Mouse (Mus musculus) small intestine, adult 2 months (tissue): ENCODE data around the gene Glycam1. TPM values are rescaled to one million over a fixed set of nuclear protein-coding genes. Genes with fewer than 3 reads are reported as not detected.

Experiments
- H3K27ac ChIP-seq: fragments of 200-500 bp; 2 replicates; pipeline ENCODE4 v1.5.1; 2012; ENCODE audit warnings: low read depth, low read length, control low read depth, inconsistent platforms; ENCODE audit not compliant: insufficient read depth
- H3K27me3 ChIP-seq: fragments of 200-500 bp; 2 replicates; pipeline ENCODE4 v1.6.1; 2012; ENCODE audit warnings: mild to moderate bottlenecking, moderate library complexity, low read length, inconsistent platforms; ENCODE audit not compliant: control insufficient read depth, insufficient read depth
- H3K36me3 ChIP-seq: fragments of 200-500 bp; 2 replicates; pipeline ENCODE4 v1.6.1; 2012; ENCODE audit warnings: mild to moderate bottlenecking, low read length, control low read depth, inconsistent platforms; ENCODE audit not compliant: control insufficient read depth, insufficient read depth
- H3K4me1 ChIP-seq: fragments of 200-500 bp; 2 replicates; pipeline ENCODE4 v1.6.1; 2012; ENCODE audit warnings: low read length, inconsistent platforms, mixed read lengths; ENCODE audit not compliant: control insufficient read depth, insufficient read depth, insufficient read length
- H3K4me3 ChIP-seq: fragments of 200-500 bp; 2 replicates; pipeline ENCODE4 v1.5.1; 2012; ENCODE audit warnings: low read depth, mild to moderate bottlenecking, control low read depth, inconsistent platforms, low read length, moderate library complexity
- CTCF ChIP-seq: fragments of 200-500 bp; IDR thresholded peaks from 2 replicates; pipeline ENCODE4 v1.5.1; 2012; ENCODE audit warnings: low read depth, mild to moderate bottlenecking, control low read depth, inconsistent platforms, low read length, moderate library complexity, mixed read lengths; ENCODE audit not compliant: insufficient replicate concordance, insufficient read length; ENCODE audit errors: extremely low read depth
- POLR2A ChIP-seq: fragments of 200-500 bp; IDR thresholded peaks from 2 replicates; pipeline ENCODE4 v1.6.1; 2012; ENCODE audit warnings: low read depth, mild to moderate bottlenecking, control low read depth, inconsistent platforms, low read length, moderate library complexity
- WGBS: fragments of 180-500 bp; shearing (Covaris S2); methylation state at CpG from one replicate; pipeline ENCODE4 v1.1.7; 2018; 5-methylcytosine and 5-hydroxymethylcytosine counted together
- polyA plus RNA-seq: library from polyadenylated mRNA; depleted of rRNA; stranded (reverse); fragments of >200 nt; gene quantifications from 2 replicates; pipeline ENCODE4 v1.2.3, GENCODE M21; 2012; rRNA removed

The Glycam1 gene
- polyA plus RNA-seq, 1 experiment: 0.38 TPM

DNA sequence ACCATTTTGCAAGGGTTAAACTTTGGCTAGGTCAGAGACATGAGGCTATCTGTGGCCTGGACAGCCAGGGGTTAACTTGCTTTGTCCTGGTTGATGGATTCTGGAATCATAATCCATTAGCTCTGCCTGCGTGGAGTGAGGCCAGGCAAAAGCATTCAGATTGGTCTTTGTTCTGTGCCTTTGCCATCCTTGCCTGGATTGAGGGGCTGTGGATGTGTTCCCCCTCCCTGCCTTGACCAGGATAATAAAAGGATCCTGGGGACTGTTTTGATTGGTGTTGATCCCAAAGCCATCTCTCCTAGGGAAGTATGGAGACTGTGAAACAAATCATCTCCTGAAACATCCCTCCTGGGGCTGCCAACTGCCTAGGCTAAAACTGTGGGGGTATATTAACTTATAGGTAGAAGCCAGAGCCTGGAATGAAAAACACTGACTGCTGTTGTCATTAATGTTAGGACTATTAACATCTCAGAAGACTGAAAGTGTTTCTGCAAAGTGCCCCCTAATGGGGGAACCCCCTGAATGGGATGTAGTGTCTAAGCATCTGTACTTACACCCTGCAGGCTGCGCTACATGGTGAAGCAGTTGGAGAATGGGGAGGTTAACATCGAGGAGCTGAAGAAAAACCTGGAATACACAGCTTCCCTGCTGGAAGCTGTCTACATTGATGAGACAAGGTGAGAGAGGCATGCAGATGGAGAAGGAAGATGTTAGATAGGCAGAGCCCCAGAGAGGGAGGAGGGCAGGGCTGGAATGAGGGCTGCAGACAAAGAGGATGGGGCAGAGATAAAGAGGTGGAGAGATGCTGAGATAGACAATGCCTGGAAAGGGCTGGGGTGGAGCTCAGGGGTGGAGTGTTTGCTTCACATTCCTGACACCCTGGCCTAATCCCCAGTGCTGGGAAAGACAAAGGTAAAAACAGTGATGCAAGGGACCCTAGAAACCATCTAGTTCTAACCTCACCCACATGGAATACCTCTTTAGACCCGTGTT is 45.2 kb downstream of the Glycam1 start:
- peaks cover 15% of the 10 kb centered on the region; the same call in 1 of the 2 replicates for H3K4me1 ChIP-seq
- no peaks in the 10 kb centered on the region for H3K36me3 ChIP-seq
- no peak for TF ChIP-seq CTCF
- TF ChIP-seq POLR2A: no peak
- H3K27me3 ChIP-seq: no peaks in the 10 kb centered on the region
- H3K27ac ChIP-seq: no peak overlapping the region
- WGBS: 57% methylated on average over 4 of the region's 4 CpGs
- no peak overlapping the region for H3K4me3 ChIP-seq

DNA sequence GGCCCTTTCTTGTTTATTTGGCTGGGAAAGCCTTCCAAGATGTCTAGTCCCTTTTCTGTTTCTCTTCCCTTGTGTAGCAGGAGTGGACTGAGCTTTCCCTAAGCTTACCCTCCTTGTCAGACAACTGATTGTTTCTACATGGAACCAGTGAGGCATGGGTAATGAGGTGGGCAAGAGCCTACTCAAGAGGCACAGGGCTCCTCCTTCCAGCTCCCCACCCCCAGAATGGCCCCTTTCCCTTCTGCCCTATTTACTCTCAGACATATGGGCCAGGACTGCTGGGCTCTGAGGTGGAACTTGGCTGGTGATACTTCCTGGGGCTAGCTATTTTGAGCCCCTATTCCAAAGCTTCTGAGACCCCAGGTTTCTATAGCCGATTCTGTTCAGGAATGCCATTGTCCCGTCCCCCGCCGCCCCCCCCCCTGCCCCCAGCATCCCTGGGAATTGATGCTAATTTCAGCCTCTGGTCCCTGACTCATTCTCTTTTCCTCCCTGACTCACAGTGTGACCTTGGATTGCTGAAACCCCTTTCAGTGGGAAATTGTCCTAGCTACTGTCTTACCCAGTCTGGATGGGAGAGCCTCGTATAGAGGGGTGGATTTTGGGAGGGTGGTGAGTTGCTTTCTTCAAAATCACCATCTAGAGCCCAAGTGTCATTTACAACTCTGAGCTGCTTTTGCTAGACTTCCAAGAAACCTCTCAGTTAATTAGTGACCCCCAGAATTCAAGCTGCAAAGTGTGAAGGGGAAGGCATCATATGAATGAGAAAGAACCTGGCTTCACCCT is 46.1 kb downstream of the Glycam1 start:
- H3K36me3 ChIP-seq: no peaks in the 10 kb centered on the region
- no peak overlapping the region for H3K27ac ChIP-seq
- no peaks in the 10 kb centered on the region for H3K27me3 ChIP-seq
- H3K4me1 ChIP-seq: peaks cover 17% of the 10 kb centered on the region; the same call in 1 of the 2 replicates
- H3K4me3 ChIP-seq: no peak overlapping the region
- WGBS: 64% methylated on average over 5 of the region's 5 CpGs
- TF ChIP-seq POLR2A (no peak), CTCF (no peak)

DNA sequence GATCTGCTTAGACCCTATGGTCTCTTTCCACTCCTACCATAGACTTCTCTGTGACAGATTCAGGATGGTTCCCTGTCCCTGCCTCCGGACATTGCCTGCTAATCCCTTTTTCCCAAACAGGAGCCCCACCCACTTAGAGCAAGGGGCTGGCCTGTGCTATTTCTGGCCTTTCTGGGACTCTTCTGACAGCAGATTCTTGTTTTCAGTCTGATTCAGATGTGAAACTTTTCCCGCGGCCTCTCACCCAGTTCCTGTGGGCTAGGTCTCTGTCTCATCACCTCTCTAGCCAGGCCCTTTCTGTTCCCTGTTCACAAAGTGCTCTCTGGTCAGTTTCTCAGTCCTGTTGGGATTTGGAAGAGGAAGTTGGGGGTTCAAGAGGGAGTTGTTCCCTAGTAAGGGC is 50.0 kb downstream of the Glycam1 start:
- TF ChIP-seq POLR2A: no peak
- TF ChIP-seq CTCF: no peak
- Histone ChIP-seq H3K27me3 (no peaks in the 10 kb centered on the region), H3K27ac (0 out of 2 replicates have a peak overlapping the region, but pooled peaks have one; percentile 16), H3K36me3 (no peaks in the 10 kb centered on the region), H3K4me3 (no peak overlapping the region), H3K4me1 (peaks cover 8% of the 10 kb centered on the region; the same call in 1 of the 2 replicates)
- WGBS: 50% methylated on average over 3 of the region's 3 CpGs

DNA sequence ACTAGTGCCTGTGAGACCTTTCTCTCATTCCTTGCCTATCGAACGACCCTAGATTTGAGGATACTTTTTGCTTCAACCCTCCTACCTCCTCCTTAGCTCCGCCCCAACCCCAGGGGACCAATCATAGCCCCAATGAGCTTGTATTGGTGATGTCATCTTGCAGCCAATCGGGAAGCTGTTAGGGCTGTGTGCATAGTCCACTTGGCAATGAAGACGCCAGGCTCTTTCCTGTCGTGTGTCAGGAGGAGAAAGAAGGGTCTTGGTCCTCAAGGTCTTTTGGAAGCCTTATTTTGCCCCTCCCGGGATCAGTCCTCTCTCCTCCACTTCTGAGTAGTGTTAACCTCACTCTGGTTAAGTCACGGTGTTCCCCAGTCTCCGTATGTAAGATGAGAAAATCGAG is 50.8 kb downstream of the Glycam1 start:
- Histone ChIP-seq H3K27me3 (no peaks in the 10 kb centered on the region), H3K4me1 (peaks cover 8% of the 10 kb centered on the region; the same call in 1 of the 2 replicates), H3K27ac (peak overlapping the region; percentile 41; the same call in 1 of the 2 replicates), H3K36me3 (no peaks in the 10 kb centered on the region), H3K4me3 (peak overlapping the region; percentile 40)
- 1% methylated on average over 10 of the region's 10 CpGs for WGBS
- TF ChIP-seq CTCF (no peak), POLR2A (peak; percentile 29; the same call in 1 of the 2 replicates)

DNA sequence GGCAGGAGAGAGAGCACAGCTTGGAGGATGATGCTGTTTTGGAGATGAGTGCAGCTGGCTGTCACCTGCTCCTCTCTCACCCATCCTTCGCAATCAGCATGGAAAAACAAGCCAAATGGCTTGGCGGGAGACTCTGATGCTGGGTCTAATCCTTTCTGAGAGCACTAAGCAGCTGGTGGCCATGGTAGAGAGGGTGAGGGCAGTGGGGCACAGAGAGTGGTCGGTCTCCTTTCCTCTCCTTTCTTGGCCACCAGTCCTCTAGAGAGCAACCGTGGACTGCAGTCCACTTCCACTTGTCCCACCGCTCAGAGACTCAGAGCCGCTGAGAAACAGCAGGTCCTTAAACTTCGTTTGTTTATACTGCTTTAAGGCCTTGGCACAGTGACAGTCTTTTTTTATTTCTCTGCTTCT is 51.3 kb downstream of the Glycam1 start:
- Histone ChIP-seq H3K4me1 (peaks cover 8% of the 10 kb centered on the region; the same call in 1 of the 2 replicates), H3K4me3 (no peak overlapping the region), H3K36me3 (no peaks in the 10 kb centered on the region), H3K27ac (peak overlapping the region; percentile 47; the same call in 1 of the 2 replicates), H3K27me3 (no peaks in the 10 kb centered on the region)
- TF ChIP-seq POLR2A: no peak
- WGBS: 11% methylated on average over 7 of the region's 7 CpGs

Other genes starting within 250 kb of the Glycam1 start
- gene Zfp385a, start 225.0 kb downstream of the Glycam1 start, polyA plus RNA-seq: 6.1 and 7.5 TPM in 2 replicates
- 8.8 and 9.4 TPM in 2 replicates for gene Itga5, start 198.3 kb downstream of the Glycam1 start, polyA plus RNA-seq
- gene Gtsf1, start 134.6 kb downstream of the Glycam1 start, polyA plus RNA-seq: not detected in 2 replicates
- gene Gtsf2, start 116.6 kb downstream of the Glycam1 start, polyA plus RNA-seq: not detected in 2 replicates
- 3.4 and 5.9 TPM in 2 replicates for gene Nckap1l, start 111.3 kb downstream of the Glycam1 start, polyA plus RNA-seq
- 2.3 and 4.2 TPM in 2 replicates for gene Pde1b, start 62.0 kb downstream of the Glycam1 start, polyA plus RNA-seq
- gene Ppp1r1a, start 27.1 kb downstream of the Glycam1 start, polyA plus RNA-seq: 2.3 and 2.7 TPM in 2 replicates
- not detected in 2 replicates for gene Mucl1, start 190.4 kb upstream of the Glycam1 start, polyA plus RNA-seq